Mouse (Mus musculus): ENCODE results near the gene Ndufa10. TPM values are rescaled to one million over a fixed set of nuclear protein-coding genes. Genes with fewer than 3 reads are reported as not detected.

Gene Ndufa10
- polyA plus RNA-seq, 2 experiments: 44.0 to 153 TPM

DNA sequence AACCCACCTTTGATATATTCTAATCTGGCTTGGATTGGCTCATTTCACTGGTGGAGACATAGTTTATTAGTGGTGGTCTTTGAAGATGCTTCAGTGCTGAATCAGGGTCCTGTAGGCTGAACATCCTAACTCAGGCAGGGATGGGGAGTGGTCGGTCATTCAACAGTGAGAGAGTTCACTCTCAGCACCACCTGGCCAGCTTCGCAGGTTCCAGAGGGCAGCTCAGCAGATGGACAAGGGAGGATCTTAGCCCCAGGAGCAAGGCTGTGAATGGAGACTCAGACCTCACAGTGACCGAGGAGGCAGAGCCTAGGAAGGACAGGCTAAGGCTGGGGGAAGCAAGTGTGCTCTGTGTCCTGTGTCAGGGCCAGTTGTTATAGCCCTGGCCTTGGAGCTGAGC lies 42.2 kb downstream of the Ndufa10 start:
- H3K4me3 ChIP-seq (ENCODE audit: insufficient read depth in 1 of 2, low read depth in 2 of 2, low read length in 2 of 2): no peak overlapping the region
- ATAC-seq (ENCODE audit: insufficient read depth): no peak
- H3K9me3 ChIP-seq (ENCODE audit: control insufficient read depth, low read length): no peaks in the 10 kb centered on the region
- H3K36me3 ChIP-seq (replicated peaks; ENCODE audit: control insufficient read depth, insufficient read depth, low read depth): no peaks in the 10 kb centered on the region
- H3K4me1 ChIP-seq (replicated peaks; ENCODE audit: control insufficient read depth in 2 of 2, insufficient read depth in 2 of 2, low read length in 1 of 2): no peaks in the 10 kb centered on the region
- WGBS (ENCODE audit: insufficient replicate concordance): 48% methylated on average over 3 of the region's 3 CpGs
- no peak for TF ChIP-seq EP300 (IDR thresholded peaks at IDR 0.05; ENCODE audit: low read depth)
- TF ChIP-seq CTCF (IDR thresholded peaks at IDR 0.05; ENCODE audit: low read depth): no peak
- DNase-seq (ENCODE audit: low read depth in 3 of 3, low spot score in 3 of 3): no peak
- H3K4me2 ChIP-seq (ENCODE audit: low read depth): no peak overlapping the region
- H3K9ac ChIP-seq (replicated peaks): no peak overlapping the region
- H3K27me3 ChIP-seq (ENCODE audit: control insufficient read depth, insufficient read depth, low read length): no peaks in the 10 kb centered on the region
- H3K27ac ChIP-seq: no peak overlapping the region

DNA sequence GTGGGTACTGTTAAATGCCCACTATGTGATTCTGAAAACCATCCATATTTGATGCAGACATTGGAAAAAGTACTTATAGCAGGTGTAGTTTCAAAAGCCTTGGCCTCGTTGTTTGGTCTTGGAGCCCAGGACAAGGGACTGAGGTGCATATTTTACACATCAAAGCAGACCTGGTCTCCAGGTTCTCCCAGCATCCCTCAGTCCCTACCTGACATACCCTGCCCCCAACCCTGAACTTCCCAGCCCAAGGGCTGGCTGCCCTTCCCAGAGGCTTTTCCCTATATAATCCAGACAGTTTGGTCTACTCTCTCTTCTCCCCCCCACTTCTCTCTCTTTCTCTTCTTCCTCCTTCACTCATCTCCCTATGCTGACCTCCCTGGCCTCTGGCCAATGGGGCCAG lies 42.7 kb downstream of the Ndufa10 start:
- no peak for ATAC-seq (ENCODE audit: insufficient read depth)
- no peak for DNase-seq (ENCODE audit: low read depth in 3 of 3, low spot score in 3 of 3)
- 73% methylated on average over 1 of the region's 1 CpGs for WGBS (ENCODE audit: insufficient replicate concordance)
- no peak overlapping the region for H3K4me2 ChIP-seq (ENCODE audit: low read depth)
- no peak overlapping the region for H3K27ac ChIP-seq
- H3K27me3 ChIP-seq (ENCODE audit: control insufficient read depth, insufficient read depth, low read length): no peaks in the 10 kb centered on the region
- no peak overlapping the region for H3K4me3 ChIP-seq (ENCODE audit: insufficient read depth in 1 of 2, low read depth in 2 of 2, low read length in 2 of 2)
- TF ChIP-seq EP300 (IDR thresholded peaks at IDR 0.05; ENCODE audit: low read depth) (no peak), CTCF (IDR thresholded peaks at IDR 0.05; ENCODE audit: low read depth) (no peak)
- no peaks in the 10 kb centered on the region for H3K9me3 ChIP-seq (ENCODE audit: control insufficient read depth, low read length)
- no peaks in the 10 kb centered on the region for H3K36me3 ChIP-seq (replicated peaks; ENCODE audit: control insufficient read depth, insufficient read depth, low read depth)
- H3K4me1 ChIP-seq (replicated peaks; ENCODE audit: control insufficient read depth in 2 of 2, insufficient read depth in 2 of 2, low read length in 1 of 2): no peaks in the 10 kb centered on the region
- H3K9ac ChIP-seq (replicated peaks): no peak overlapping the region

DNA sequence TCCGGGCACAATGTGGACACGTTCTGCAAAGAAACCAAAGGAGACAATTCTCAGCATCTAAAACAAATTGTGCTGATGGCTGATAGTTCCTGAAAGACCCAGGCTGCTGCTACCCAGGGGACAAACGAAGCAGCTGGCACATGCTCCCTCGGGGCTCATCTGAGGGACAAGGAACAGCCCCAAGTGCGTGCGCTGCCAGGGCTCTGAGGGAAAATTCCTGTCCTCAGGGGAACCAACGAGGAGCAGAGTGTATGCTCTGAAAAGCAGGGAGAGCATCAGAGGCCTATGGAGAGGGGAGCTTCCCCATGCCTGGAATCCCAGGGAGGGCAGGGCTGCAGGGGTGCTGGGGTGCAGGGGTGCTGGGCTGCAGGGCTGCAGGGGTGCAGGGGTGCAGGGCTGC lies 48.9 kb downstream of the Ndufa10 start:
- TF ChIP-seq EP300 (IDR thresholded peaks at IDR 0.05; ENCODE audit: low read depth): no peak
- no peak for TF ChIP-seq CTCF (IDR thresholded peaks at IDR 0.05; ENCODE audit: low read depth)
- no peaks in the 10 kb centered on the region for H3K36me3 ChIP-seq (replicated peaks; ENCODE audit: control insufficient read depth, insufficient read depth, low read depth)
- 59% methylated on average over 7 of the region's 7 CpGs for WGBS (ENCODE audit: insufficient replicate concordance)
- no peaks in the 10 kb centered on the region for H3K27me3 ChIP-seq (ENCODE audit: control insufficient read depth, insufficient read depth, low read length)
- no peaks in the 10 kb centered on the region for H3K4me1 ChIP-seq (replicated peaks; ENCODE audit: control insufficient read depth in 2 of 2, insufficient read depth in 2 of 2, low read length in 1 of 2)
- DNase-seq (ENCODE audit: low read depth in 3 of 3, low spot score in 3 of 3): no peak
- H3K4me2 ChIP-seq (ENCODE audit: low read depth): no peak overlapping the region
- H3K4me3 ChIP-seq (ENCODE audit: insufficient read depth in 1 of 2, low read depth in 2 of 2, low read length in 2 of 2): no peak overlapping the region
- H3K27ac ChIP-seq: no peak overlapping the region
- no peak overlapping the region for H3K9ac ChIP-seq (replicated peaks)
- H3K9me3 ChIP-seq (ENCODE audit: control insufficient read depth, low read length): no peaks in the 10 kb centered on the region
- ATAC-seq (ENCODE audit: insufficient read depth): no peak

DNA sequence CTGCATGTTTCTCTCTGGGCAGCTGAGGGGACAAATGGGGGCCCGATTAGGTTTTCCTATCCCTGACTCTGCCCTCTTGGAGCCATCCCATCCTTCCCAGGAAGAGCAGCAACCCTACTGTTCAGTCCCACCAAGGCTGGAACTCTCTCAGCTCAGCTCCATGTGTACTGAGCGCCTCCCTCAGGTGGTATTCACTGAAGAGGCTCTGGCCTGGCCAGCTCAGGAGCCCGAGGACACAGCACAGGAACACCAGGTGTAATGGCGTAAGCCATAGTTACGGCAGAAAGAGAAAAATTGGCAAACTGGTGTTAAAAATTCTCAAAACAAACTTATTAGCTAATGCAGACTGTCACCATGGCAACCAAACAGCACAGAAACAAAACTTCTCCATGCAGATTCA lies 68.5 kb downstream of the Ndufa10 start:
- H3K4me1 ChIP-seq (replicated peaks; ENCODE audit: control insufficient read depth in 2 of 2, insufficient read depth in 2 of 2, low read length in 1 of 2): no peaks in the 10 kb centered on the region
- ATAC-seq (ENCODE audit: insufficient read depth): no peak
- no peak overlapping the region for H3K4me2 ChIP-seq (ENCODE audit: low read depth)
- no peaks in the 10 kb centered on the region for H3K9me3 ChIP-seq (ENCODE audit: control insufficient read depth, low read length)
- no peaks in the 10 kb centered on the region for H3K36me3 ChIP-seq (replicated peaks; ENCODE audit: control insufficient read depth, insufficient read depth, low read depth)
- no peaks in the 10 kb centered on the region for H3K27me3 ChIP-seq (ENCODE audit: control insufficient read depth, insufficient read depth, low read length)
- DNase-seq (ENCODE audit: low read depth in 3 of 3, low spot score in 3 of 3): no peak
- TF ChIP-seq EP300 (IDR thresholded peaks at IDR 0.05; ENCODE audit: low read depth) (no peak), CTCF (IDR thresholded peaks at IDR 0.05; ENCODE audit: low read depth) (no peak)
- no peak overlapping the region for H3K4me3 ChIP-seq (ENCODE audit: insufficient read depth in 1 of 2, low read depth in 2 of 2, low read length in 2 of 2)
- H3K9ac ChIP-seq (replicated peaks): no peak overlapping the region
- H3K27ac ChIP-seq: no peak overlapping the region
- 49% methylated on average over 5 of the region's 5 CpGs for WGBS (ENCODE audit: insufficient replicate concordance)

DNA sequence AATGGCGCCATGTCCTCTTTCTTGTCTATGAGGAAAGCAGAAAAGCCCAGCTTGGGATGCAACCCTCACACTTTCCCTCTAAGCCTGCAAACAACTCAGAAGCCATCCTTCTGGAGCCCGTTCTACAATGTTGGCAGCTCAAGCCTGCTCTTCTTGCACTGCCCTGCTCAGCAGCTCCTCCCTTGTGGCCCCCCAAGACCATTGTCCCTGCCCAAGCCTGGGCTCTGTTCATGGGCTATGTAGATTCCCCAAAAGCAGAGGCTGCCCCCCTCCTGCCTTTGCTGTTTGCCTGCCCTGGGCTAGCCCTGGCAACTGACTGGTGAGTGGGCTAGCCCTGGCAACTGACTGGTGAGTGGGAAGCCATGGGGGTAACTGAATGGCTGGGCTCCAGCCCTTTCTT lies 73.1 kb downstream of the Ndufa10 start:
- Histone ChIP-seq H3K27ac (no peak overlapping the region), H3K4me3 (ENCODE audit: insufficient read depth in 1 of 2, low read depth in 2 of 2, low read length in 2 of 2) (no peak overlapping the region), H3K36me3 (replicated peaks; ENCODE audit: control insufficient read depth, insufficient read depth, low read depth) (no peaks in the 10 kb centered on the region), H3K27me3 (ENCODE audit: control insufficient read depth, insufficient read depth, low read length) (no peaks in the 10 kb centered on the region), H3K9ac (replicated peaks) (no peak overlapping the region), H3K4me1 (replicated peaks; ENCODE audit: control insufficient read depth in 2 of 2, insufficient read depth in 2 of 2, low read length in 1 of 2) (no peaks in the 10 kb centered on the region; a peak in 1 of 4 replicates), H3K9me3 (ENCODE audit: control insufficient read depth, low read length) (no peaks in the 10 kb centered on the region), H3K4me2 (ENCODE audit: low read depth) (no peak overlapping the region)
- 35% methylated on average over 2 of the region's 2 CpGs for WGBS (ENCODE audit: insufficient replicate concordance)
- no peak for ATAC-seq (ENCODE audit: insufficient read depth)
- DNase-seq (ENCODE audit: low read depth in 3 of 3, low spot score in 3 of 3): no peak
- TF ChIP-seq EP300 (IDR thresholded peaks at IDR 0.05; ENCODE audit: low read depth) (no peak), CTCF (IDR thresholded peaks at IDR 0.05; ENCODE audit: low read depth) (no peak)

Measured in liver, embryonic 14.5 days (tissue).